Mouse (Mus musculus) limb, embryonic 14.5 days (tissue): ENCODE results near the gene Slc16a11. TPM values are rescaled to one million over a fixed set of nuclear protein-coding genes. Genes with fewer than 3 reads are reported as not detected.

Source experiments
- ATAC-seq: fragments of 200-750 bp; cut with Nextera tagmentation; 2 replicates; pipeline ENCODE4 v1.8.0; 2017; ENCODE audit warnings: low read depth, moderate number of reproducible peaks, moderate TSS enrichment; ENCODE audit not compliant: low FRiP score
- DNase-seq: peaks from one replicate; pipeline ENCODE4 v3.0.0-alpha.2; 2015; ENCODE audit warnings: low spot score
- H3K27ac ChIP-seq: fragments of 300-500 bp; sonication (generic); replicated peaks from 2 replicates; pipeline ENCODE4 v1.5.1; 2014; ENCODE audit warnings: low read depth, mild to moderate bottlenecking, low read length, moderate library complexity, mixed read lengths
- H3K27me3 ChIP-seq: fragments of 300-500 bp; sonication (generic); 2 replicates; pipeline ENCODE4 v1.6.1; 2014; ENCODE audit warnings: low read length, mixed read lengths; ENCODE audit not compliant: control insufficient read depth, insufficient read depth
- H3K36me3 ChIP-seq: fragments of 300-500 bp; sonication (generic); 2 replicates; pipeline ENCODE4 v1.6.1; 2014; ENCODE audit warnings: mild to moderate bottlenecking, low read length, moderate library complexity, mixed read lengths; ENCODE audit not compliant: control insufficient read depth, insufficient read depth
- H3K4me1 ChIP-seq: fragments of 300-500 bp; sonication (generic); 2 replicates; pipeline ENCODE4 v1.6.1; 2014; ENCODE audit warnings: antibody characterized with exemption, low read length, mixed read lengths; ENCODE audit not compliant: control insufficient read depth, insufficient read depth
- H3K4me2 ChIP-seq: fragments of 300-500 bp; sonication (generic); replicated peaks from 2 replicates; pipeline ENCODE4 v1.6.1; 2014; ENCODE audit warnings: low read depth, mild to moderate bottlenecking, low read length, moderate library complexity; ENCODE audit not compliant: severe bottlenecking
- H3K4me3 ChIP-seq: fragments of 300-500 bp; sonication (generic); replicated peaks from 2 replicates; pipeline ENCODE4 v1.5.1; 2014; ENCODE audit warnings: low read length
- H3K9ac ChIP-seq: fragments of 300-500 bp; sonication (generic); 2 replicates; pipeline ENCODE4 v1.6.1; 2014; ENCODE audit warnings: mild to moderate bottlenecking, low read depth, low read length, moderate library complexity; ENCODE audit not compliant: severe bottlenecking
- H3K9me3 ChIP-seq: fragments of 300-500 bp; sonication (generic); 2 replicates; pipeline ENCODE4 v1.6.1; 2016; ENCODE audit warnings: low read length; ENCODE audit not compliant: control insufficient read depth
- POLR2A ChIP-seq: fragments of 200-500 bp; IDR thresholded peaks from 2 replicates; pipeline ENCODE4 v1.8.0; 2012; ENCODE audit warnings: inconsistent platforms, mild to moderate bottlenecking, moderate library complexity, borderline replicate concordance; ENCODE audit not compliant: insufficient read depth, insufficient read length; ENCODE audit errors: extremely low read depth
- WGBS: fragments of 180-500 bp; shearing (Covaris S2); extraction: QIAGEN DNeasy Blood & Tissue Kit; methylation state at CpG from one replicate; pipeline ENCODE4 v1.1.7; 2014; 5-methylcytosine and 5-hydroxymethylcytosine counted together
- polyA plus RNA-seq, 2 experiments: library from polyadenylated mRNA; depleted of rRNA in 1 of 2; stranded (reverse) in 1 of 2; unstranded in 1 of 2; fragments of >200 nt; fragmentation: Nextera tagmentation in 1 of 2; extraction: Ambion mirVana in 1 of 2; gene quantifications; 2 replicates each; pipeline versions ENCODE4 v1.2.1 to v1.2.3; 2012 to 2014

The Slc16a11 gene
- polyA plus RNA-seq, 2 experiments: 0.47 to 1.3 TPM

DNA sequence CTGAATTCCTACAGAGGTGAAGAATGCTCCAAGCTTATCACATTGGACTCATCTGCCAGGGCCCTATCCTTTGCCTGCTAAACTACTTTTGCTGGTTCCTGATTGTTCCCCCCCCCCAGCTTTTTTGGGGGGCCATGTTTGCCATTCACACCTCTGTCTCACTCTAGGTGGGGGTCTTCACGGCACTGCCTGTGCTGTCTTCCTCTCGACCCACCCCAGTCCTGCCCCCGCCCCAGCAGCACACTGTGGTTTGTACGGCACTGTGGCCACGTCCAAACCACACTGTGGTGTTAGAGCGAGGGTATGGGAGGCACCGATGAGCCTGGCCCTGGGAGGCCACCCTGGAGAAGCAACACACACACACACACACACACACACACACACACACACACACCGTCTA is 21.9 kb downstream of the Slc16a11 start:
- Histone ChIP-seq H3K4me3 (no peak overlapping the region), H3K27me3 (peaks cover 9% of the 10 kb centered on the region), H3K36me3 (peaks cover 21% of the 10 kb centered on the region), H3K27ac (no peak overlapping the region), H3K9me3 (no peaks in the 10 kb centered on the region), H3K4me2 (no peak overlapping the region), H3K4me1 (peaks cover 29% of the 10 kb centered on the region), H3K9ac (no peak overlapping the region)
- WGBS: 89% methylated on average over 8 of the region's 8 CpGs
- no peak for TF ChIP-seq POLR2A
- ATAC-seq: no peak
- no peak for DNase-seq

DNA sequence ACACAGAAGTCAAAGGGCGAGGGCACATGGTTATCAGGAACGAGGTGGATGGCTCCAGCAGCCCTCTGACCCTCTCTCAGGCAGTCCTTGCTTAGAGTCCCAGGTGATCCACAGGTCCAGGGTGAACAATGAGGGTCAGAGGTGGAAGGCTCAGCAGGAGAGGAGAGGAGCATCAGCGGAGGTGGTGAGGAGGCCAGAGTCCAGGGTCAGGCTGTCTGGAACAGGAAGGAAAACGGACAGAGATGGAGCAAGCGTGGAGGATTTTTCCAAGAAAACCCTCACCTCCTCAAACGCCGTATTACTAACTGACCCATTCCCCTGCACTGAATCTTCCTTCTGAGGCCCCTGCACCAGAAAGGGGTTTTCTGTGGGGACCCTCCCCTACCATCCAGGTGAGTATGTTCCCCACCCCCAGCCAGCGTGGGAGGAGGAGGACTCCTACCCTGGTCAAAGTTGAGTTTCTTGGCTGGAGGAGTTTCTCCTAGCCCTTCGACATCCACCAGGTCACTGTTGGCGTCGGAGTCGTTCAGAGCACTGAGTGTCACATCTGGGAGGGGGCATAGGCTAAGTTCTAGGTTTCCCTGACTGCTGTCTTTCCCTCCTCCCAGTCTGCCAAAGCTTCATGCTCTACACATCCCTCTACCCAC is 22.8 kb downstream of the Slc16a11 start:
- ATAC-seq (no peak), DNase-seq (no peak)
- no peaks in the 10 kb centered on the region for H3K9me3 ChIP-seq
- peaks cover 21% of the 10 kb centered on the region for H3K36me3 ChIP-seq
- peaks cover under 1% of the 10 kb centered on the region; the same call in 1 of the 2 replicates for H3K27me3 ChIP-seq
- H3K27ac ChIP-seq: no peak overlapping the region
- no peak for TF ChIP-seq POLR2A
- peaks cover 28% of the 10 kb centered on the region for H3K4me1 ChIP-seq
- no peak overlapping the region for H3K4me2 ChIP-seq
- H3K9ac ChIP-seq: no peak overlapping the region
- H3K4me3 ChIP-seq: no peak overlapping the region
- WGBS: 94% methylated on average over 12 of the region's 12 CpGs

DNA sequence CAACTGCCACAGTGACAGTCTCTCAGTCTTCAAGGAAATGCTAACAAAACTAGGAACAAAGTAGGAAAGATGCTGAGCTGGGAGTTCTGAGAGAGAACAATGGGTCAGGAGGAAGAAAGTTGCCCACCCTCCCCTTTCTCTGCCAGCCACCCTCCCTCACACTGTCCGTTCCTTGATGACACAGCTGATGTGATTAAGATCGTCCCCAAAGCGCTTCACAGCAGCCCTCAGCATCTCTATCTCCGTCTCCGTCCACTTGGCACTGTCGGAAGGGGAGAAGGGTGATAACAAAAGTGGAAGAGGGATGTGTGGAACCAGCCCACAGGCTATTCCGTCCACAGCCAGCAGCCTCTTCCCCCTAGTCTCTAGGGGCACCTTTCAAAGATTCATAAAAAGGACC is 24.2 kb downstream of the Slc16a11 start:
- no peak for TF ChIP-seq POLR2A
- H3K36me3 ChIP-seq: peaks cover 21% of the 10 kb centered on the region

DNA sequence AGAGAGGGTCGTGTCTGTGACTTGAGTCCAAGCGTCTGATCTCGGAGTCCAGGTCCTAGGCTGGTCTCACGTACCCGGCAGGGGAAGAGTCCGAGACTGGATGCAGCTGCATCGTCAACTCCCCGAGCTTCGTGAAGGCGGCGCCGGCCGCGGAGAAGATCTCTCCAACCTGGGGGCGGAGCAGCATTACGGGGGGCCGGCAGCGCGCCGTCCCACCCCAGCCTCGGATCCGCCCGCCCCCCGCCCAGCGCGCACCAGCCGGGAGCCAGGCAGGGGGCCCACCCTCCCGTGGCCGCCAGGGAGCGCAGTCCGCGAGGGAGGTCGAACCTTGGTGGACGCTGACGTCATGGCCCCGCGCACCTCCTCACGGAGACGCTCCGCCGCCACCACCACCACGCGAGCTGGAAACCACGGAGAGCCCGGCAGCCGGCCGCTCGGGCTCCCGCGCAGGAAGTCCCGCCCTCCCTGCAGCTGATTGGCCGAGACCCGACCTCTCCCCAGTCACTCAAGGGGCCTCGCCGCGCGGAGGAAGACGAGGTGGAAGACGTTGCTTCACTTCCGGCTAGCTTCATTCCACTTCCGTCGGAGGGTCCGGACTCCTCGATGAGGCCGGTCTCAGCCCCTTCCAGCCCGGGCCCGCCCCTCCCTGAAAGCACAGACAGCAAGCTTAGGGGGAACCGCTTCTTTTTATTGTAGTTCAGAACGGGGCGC is 25.1 kb downstream of the Slc16a11 start, which contains the start of gene 0610010K14Rik:
0610010K14Rik (minus strand) TSS at position 458 of the 711 bp plus-strand sequence.
- peak within 1 kb of the TSS; percentile 88 for H3K4me2 ChIP-seq
- peaks cover 21% of the 10 kb centered on the region for H3K36me3 ChIP-seq
- peak; percentile 93 for ATAC-seq
- TF ChIP-seq POLR2A: peak; percentile 83; the same call in 1 of the 2 replicates
- peak within 1 kb of the TSS; percentile 67 for H3K4me3 ChIP-seq
- H3K27ac ChIP-seq: peak within 1 kb of the TSS; percentile 82
- H3K9me3 ChIP-seq: no peaks in the 10 kb centered on the region
- peaks cover 31% of the 10 kb centered on the region for H3K4me1 ChIP-seq
- under 1% methylated on average over 56 of the region's 70 CpGs for WGBS
- H3K9ac ChIP-seq: peak within 1 kb of the TSS; percentile 75
- H3K27me3 ChIP-seq: no peaks in the 10 kb centered on the region
- DNase-seq: peak; percentile 95

More for the DNA sequence above, 24.2 kb downstream of the Slc16a11 start:
- ATAC-seq (no peak), DNase-seq (no peak)
- Histone ChIP-seq H3K27me3 (no peaks in the 10 kb centered on the region), H3K9ac (peak overlapping the region; percentile 75), H3K4me2 (peak overlapping the region; percentile 88), H3K4me3 (peak overlapping the region; percentile 67), H3K27ac (peak overlapping the region; percentile 82; the same call in 1 of the 2 replicates), H3K4me1 (peaks cover 31% of the 10 kb centered on the region), H3K9me3 (no peaks in the 10 kb centered on the region)
- 55% methylated on average over 7 of the region's 7 CpGs for WGBS

DNA sequence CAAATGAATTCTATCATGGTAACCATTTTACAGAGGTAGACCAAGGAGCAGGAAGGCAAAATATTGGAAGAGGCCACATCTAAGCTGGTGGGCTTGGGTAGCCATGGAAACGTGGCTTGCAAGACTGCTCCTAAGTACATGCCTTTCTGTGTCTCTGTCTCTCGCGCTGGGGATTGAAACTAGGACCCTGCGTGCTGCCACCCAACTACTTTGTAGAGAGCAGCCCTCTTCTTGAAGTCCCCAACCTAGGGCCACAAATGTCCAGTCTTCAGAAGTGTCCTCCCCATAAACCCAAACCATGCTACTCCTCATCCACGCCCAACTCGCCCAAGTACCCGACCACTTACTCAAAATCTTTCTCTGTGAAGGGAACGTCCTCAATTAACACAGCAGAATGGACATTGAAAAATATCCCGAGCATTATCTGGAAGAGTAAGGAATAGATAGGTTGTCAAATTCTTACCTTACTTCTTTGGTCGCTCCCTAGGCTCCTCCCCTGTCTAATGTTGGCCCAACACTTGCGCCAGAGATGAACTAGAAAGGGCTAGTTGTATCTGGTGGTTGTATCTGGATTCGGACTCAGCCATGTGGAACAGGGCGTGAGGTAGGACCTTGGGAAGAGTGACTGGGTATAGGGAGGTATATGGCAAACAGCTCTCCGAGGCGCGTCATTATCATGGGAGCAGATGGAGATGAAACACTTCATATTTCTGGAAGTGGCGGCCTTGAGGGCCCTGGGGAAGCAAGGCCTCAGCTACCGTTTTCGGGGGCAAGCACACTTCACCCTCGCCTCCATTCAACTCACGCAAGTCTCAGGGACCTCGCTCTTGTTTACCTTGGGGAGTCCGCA is 26.3 kb downstream of the Slc16a11 start:
- DNase-seq (no peak), ATAC-seq (no peak)
- Histone ChIP-seq H3K4me1 (peaks cover 20% of the 10 kb centered on the region), H3K4me2 (peak overlapping the region; percentile 88), H3K27ac (peak overlapping the region; percentile 74), H3K9me3 (no peaks in the 10 kb centered on the region), H3K9ac (peak overlapping the region; percentile 75), H3K4me3 (peak overlapping the region; percentile 67), H3K36me3 (peaks cover 21% of the 10 kb centered on the region), H3K27me3 (no peaks in the 10 kb centered on the region)
- 14% methylated on average over 23 of the region's 23 CpGs for WGBS
- no peak for TF ChIP-seq POLR2A
